Mouse (Mus musculus): ENCODE measurements around the gene Atrnl1.
"Not testable (repeated sequence)": the region's sequence is repeated elsewhere in the genome, so short reads cannot be mapped to it uniquely, and the experiment has no call there.

The Atrnl1 gene

GRCm38 (mm10) chr19:57610058-57610475 is 767 bp upstream of the Atrnl1 start:
- DNase-seq: no peak

- DNase-seq: peak; percentile 78 to 86
Observed at GRCm38 (mm10) chr19:57611291-57612178, 701 bp downstream of the Atrnl1 start.

DNA sequence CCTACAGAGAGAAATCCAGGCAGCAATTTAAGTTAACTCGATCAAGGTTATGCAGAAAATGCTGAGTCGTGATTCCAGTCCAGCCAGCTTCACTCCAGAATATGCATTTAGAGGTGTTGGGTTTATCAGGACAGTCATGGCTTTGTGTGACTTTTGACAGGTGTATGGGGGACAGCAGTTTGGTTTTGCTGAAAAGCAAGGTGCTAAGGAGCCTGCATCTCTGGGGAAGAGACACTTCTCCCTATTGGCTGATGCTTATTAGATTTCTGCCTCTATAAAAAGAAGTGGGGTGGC is 1.3 kb downstream of the Atrnl1 start:
- DNase-seq: no peak

DNA sequence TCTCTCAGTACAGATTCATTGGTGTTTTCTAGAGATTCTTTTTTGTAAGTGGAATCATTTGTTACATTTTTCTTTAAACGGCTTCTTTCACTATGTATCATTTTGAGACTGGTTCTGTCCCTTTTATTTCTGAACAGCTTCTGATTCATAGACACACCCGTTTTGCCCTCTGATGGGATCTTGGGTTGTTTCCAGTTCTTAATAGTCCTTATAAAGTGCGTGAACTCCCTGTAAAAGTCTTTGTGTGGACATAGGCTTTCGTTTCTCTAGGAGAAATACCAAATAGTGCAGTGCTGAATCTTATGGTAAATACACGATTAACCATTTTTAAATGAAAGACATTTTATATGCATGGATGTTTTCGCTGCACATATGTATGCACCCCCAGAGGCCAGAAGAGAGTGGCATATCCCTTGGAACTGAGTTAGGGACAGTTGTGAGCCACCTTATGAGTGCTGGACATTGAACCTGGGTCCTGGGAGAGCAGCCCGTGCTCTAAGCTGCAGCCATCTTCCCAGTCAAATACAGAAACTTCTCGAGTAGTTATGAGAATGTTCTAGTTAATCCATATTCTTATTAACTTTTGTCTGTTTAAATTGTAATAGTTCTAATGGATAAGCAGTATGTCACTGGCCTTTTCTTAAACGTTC is 5.3 kb downstream of the Atrnl1 start:
- DNase-seq: no peak

GRCm38 (mm10) chr19:57619088-57619487 is 8.3 kb downstream of the Atrnl1 start:
- DNase-seq: no peak

DNA sequence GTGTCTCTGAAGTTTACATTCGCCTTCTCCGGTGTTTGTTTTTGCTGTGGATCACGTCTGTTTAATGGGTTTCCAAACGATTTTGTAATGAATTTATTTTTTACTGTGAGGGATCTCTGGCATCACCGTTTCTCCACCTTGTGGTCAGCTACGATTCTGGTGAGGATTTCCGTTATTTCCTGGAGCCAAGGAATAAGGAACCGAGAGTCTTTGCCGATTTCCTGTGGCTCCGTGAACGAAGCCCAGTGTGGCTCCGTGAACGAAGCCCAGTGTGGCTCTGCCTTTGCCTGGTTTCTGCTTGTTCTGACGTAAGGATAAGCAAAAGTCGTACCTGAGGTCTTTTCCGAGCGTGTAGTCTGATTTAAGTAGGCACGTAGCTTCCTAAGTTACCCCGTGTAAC is 11.0 kb downstream of the Atrnl1 start:
- no peak for DNase-seq

DNA sequence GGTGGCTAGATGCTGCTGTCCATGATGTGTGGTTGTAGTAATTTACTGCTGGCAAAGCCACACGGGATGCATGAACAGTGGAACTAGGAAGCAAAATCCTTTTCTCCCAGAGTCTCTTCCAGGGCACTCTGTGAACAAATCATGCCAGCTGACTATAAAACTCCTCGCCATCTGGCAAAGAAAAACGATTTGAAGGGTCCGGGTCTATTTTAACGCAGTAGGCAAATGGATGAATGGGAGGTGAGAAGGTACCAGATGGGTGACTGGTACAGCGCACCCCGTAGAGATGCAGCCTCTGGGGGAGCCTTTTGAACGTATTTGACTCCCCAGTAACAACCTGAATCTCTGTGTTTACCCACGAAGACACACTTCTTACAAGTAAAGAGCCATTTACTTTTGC is 14.9 kb downstream of the Atrnl1 start:
- no peak for DNase-seq

- DNase-seq: no peak
Observed at GRCm38 (mm10) chr19:57627251-57627650, 16.4 kb downstream of the Atrnl1 start.

GRCm38 (mm10) chr19:57642536-57642935 is 31.7 kb downstream of the Atrnl1 start:
- DNase-seq: no peak

GRCm38 (mm10) chr19:57642980-57643379 is 32.1 kb downstream of the Atrnl1 start:
- DNase-seq: no peak

GRCm38 (mm10) chr19:57648202-57648943 is 37.5 kb downstream of the Atrnl1 start:
- DNase-seq: no peak

DNA sequence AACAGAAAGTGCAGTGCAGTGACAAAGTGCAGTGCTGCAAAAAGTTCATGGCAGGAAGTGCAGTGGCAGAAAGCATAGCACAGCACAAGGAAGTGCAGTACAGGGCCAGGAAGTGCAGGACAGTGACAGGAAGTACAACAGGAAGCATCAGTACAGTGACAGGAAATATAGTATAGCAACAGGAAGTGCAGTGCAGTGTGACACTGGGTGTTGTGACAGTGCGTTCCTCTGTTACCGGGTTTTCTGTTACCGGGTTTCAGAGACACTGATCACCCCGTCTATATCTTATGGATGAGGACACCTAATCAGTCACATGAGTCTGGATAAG is 38.1 kb downstream of the Atrnl1 start:
- no peak for DNase-seq

GRCm38 (mm10) chr19:57655083-57655482 is 44.2 kb downstream of the Atrnl1 start:
- peak; percentile 73 to 77 for DNase-seq

DNA sequence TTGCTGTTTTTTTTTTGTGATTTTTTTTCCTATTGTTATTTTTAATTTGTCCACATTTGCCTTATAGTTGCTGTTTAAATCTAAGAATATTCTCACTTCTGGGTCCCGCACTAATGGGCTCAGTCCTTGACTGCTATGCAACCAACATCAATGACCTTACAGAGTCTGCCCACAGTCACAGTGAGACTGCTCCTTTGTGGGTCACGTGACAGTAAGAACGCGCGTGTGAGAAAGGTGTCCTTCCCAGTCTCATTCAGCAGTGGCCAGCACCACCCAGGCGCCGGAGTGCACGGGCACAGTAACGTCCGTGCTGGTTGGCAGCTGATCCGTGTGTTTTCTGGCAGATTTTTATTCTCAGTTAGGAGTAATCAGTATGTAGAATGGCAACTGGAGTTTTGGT is 44.7 kb downstream of the Atrnl1 start:
- no peak for DNase-seq

DNA sequence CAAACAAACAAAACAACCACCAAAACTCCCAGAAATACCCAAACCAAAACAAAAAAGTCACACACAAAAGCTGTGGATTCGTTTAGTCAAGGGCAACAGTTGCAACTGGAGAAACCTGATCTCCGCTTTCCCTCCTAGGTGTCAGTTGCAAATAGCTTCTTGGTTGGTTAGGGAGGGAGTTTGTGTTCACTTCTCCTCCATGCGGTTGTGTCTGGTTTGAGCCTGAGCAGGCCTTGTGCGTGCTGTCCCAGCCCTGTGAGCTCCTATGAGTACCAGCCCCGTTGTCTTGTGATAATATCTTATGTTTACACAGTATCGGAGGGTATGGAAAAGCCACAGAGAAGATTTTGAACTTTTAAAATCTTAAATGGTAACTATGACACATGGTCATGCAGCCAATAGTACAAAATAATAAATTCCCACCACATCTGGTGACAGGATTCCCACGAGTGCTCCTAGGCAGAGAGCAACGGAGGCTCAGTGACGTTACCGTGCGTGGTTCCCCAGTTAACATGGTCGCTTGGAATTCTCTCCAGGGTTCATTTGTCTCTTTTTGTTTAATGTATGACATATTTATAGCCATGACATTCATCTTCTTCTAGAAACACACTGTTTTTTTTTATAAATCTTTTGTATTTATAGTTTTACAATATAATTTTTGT is 46.7 kb downstream of the Atrnl1 start:
- DNase-seq: peak; percentile 23 to 44

DNA sequence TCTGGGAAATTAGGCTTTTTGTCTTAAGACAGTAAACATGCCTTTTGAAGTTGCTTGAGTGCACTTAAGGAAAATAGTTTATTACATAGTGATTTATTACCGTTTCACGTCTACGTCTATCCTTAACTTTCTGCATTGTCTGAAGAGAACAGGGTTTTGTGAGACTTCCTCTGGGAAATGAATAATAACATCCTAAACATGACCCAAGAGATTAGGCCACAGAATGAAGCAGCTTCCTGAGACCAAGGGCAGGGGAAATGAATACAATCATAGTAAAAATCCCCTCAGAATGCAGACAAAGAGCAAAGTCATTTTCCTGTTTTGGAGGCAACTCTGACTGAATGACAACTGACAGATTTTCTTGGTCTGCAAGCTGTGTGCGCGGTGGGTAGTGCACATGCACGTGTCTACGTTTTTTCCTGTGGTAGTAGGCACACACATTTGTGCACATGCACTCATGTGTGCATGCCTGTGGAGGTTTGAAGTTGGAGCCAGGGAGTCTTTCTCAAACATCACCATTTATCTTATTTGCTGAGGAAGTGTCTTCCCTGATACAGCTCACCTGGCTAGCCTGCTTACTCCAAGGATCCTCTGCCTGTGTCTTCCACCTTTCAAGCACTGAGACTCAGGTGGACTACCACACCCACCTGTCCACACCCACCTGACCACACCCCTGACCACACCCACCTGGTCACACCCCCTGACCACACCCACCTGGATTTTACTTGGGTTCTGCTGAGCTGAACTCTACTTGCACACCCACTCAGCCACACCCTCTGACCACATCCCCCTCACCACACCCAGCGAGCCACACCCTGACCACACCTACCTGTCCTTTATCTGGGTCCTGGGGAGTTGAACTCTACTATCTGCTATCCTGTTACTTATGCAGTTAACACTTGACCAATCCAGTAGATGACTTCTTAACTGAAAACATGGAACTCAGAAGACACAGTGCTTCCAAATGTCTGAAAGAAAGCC is 47.6 kb downstream of the Atrnl1 start:
- no peak for DNase-seq

DNA sequence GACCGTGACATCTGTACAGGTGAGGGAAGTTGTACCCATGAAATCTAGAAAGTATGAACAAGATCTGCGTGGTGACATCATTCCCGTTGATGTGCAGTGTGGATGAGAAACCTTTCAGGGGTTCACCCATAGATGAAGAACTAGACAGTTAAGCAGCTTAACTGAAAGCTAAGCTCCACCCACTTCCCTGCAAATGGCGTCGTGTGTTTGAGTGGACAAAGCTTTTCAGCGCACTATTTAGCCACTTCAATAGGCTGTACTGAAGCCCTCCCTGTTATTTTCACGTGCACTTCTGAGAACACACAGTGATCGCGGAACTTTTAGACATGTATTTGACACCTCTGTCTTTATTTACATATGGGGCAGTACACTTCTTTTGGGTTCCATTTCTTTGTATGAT is 56.2 kb downstream of the Atrnl1 start:
- no peak for DNase-seq

GRCm38 (mm10) chr19:57667946-57668345 is 57.1 kb downstream of the Atrnl1 start:
- no peak for DNase-seq

DNA sequence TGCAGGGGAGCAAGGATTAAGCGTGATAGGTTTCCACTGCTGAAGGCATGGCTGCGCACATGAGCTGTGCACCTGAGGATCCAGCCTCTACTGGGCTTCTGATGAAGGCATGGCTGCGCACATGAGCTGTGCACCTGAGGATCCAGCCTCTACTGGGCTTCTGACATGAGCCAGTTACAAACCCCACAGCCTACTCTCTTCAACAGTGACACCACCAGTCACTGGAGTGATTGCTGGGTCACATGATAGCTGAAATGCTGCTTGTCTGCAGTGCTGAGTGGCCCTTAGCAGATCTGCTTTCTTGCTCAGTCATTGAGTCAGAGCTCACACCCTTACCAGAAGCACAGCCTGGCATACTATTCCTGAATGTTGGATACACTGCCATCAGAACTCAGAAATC is 68.6 kb downstream of the Atrnl1 start:
- DNase-seq: no peak

GRCm38 (mm10) chr19:57686596-57686995 is 75.8 kb downstream of the Atrnl1 start:
- no peak for DNase-seq

GRCm38 (mm10) chr19:57692566-57692965 is 81.7 kb downstream of the Atrnl1 start:
- DNase-seq: no peak

DNA sequence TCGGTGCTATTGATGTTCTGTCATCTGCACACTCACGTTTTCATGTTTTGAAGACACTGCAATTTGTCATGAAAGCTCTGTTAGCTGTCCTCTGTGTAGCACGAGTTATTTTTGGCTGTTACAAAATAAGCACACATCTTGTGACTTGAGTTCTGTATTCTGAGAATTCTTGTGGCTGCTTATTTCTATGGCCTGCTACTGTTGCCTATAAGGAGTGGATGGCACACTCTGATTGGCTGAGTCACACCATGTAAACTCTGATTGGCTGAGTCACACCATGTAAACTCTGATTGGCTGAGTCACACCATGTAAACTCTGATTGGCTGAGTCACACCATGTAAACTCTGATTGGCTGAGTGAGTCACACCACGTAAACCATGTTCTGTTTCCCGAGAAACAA is 85.9 kb downstream of the Atrnl1 start:
- not testable (repeated sequence) for DNase-seq

All from kidney, postnatal 4 days (tissue).